Mouse (Mus musculus) neural tube, embryonic 11.5 days (tissue): ENCODE measurements at regions not wholly inside any gene's neighbourhood (a gene's known extent, or its start where the extent isn't known, plus 50 kb on each side); places are given as distances from the start of the nearest gene placed in this dataset.
A peak's percentile ranks its signal among the peaks of the same experiment; 100 is the strongest.

Source experiments
- ATAC-seq: fragments of 200-750 bp; cut with Nextera tagmentation; 2 replicates; pipeline ENCODE4 v1.8.0; 2017; ENCODE audit warnings: moderate number of reproducible peaks, mild to moderate bottlenecking, moderate TSS enrichment, moderate library complexity; ENCODE audit not compliant: insufficient read depth, low FRiP score, low TSS enrichment
- DNase-seq: peaks from one replicate; pipeline ENCODE4 v3.0.0-alpha.2; 2015; ENCODE audit warnings: low spot score
- H3K27ac ChIP-seq: fragments of 300-500 bp; sonication (generic); 2 replicates; pipeline ENCODE4 v1.5.1; 2014; ENCODE audit warnings: low read depth, mild to moderate bottlenecking, low read length
- H3K27me3 ChIP-seq: fragments of 300-500 bp; sonication (generic); 2 replicates; pipeline ENCODE4 v1.6.1; 2014; ENCODE audit warnings: mild to moderate bottlenecking, low read length, mixed read lengths; ENCODE audit not compliant: control insufficient read depth, insufficient read depth
- H3K36me3 ChIP-seq: fragments of 300-500 bp; sonication (generic); 2 replicates; pipeline ENCODE4 v1.6.1; 2014; ENCODE audit warnings: mild to moderate bottlenecking, low read length, moderate library complexity, mixed read lengths; ENCODE audit not compliant: control insufficient read depth, insufficient read depth
- H3K4me1 ChIP-seq: fragments of 300-500 bp; sonication (generic); 2 replicates; pipeline ENCODE4 v1.6.1; 2014; ENCODE audit warnings: low read length, mixed read lengths; ENCODE audit not compliant: control insufficient read depth, insufficient read depth
- H3K4me2 ChIP-seq: fragments of 300-500 bp; sonication (generic); 2 replicates; pipeline ENCODE4 v1.6.1; 2014; ENCODE audit warnings: low read depth, mild to moderate bottlenecking, moderate library complexity
- H3K4me3 ChIP-seq: fragments of 300-500 bp; sonication (generic); 2 replicates; pipeline ENCODE4 v1.5.1; 2014; ENCODE audit warnings: low read depth, low read length
- H3K9ac ChIP-seq: fragments of 300-500 bp; sonication (generic); 2 replicates; pipeline ENCODE4 v1.6.1; 2014; ENCODE audit warnings: mild to moderate bottlenecking, low read length
- H3K9me3 ChIP-seq: fragments of 300-500 bp; sonication (generic); 2 replicates; pipeline ENCODE4 v1.6.1; 2016; ENCODE audit warnings: low read length; ENCODE audit not compliant: control insufficient read depth
- WGBS: fragments of 180-500 bp; shearing (Covaris S2); extraction: QIAGEN DNeasy Blood & Tissue Kit; methylation state at CpG from one replicate; pipeline ENCODE4 v1.1.7; 2014; 5-methylcytosine and 5-hydroxymethylcytosine counted together

DNA sequence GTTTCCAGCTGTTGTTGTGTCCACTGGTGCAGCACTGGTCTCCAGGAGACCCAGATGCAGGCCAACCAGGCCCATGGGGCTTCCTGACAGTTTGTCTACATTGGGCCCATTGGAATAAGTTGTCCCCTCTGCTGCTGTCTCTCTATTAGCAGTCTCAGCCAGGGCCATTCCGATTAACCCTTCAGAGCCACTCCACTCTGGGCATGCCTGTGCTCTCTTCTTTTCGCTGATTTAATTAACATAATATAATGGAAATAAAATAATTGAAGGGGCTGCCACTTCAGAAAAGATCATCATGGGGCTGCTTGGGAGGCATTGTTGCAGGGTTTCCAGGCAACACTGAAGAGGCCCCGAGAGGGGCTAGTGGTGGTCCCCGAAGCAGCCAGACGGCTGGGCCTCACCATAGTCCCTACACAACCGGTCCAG, 231.5 kb downstream of the Mycn start:
- H3K27ac ChIP-seq: no peak overlapping the region
- ATAC-seq (peak; percentile 65; the same call in 1 of the 2 replicates), DNase-seq (peak; percentile 44)
- no peak overlapping the region for H3K4me2 ChIP-seq
- no peak overlapping the region for H3K9ac ChIP-seq
- H3K4me3 ChIP-seq: no peak overlapping the region
- H3K9me3 ChIP-seq: no peaks in the 10 kb centered on the region
- no peaks in the 10 kb centered on the region for H3K27me3 ChIP-seq
- H3K4me1 ChIP-seq: peaks cover 7% of the 10 kb centered on the region
- 43% methylated on average over 6 of the region's 6 CpGs for WGBS
- no peaks in the 10 kb centered on the region for H3K36me3 ChIP-seq

DNA sequence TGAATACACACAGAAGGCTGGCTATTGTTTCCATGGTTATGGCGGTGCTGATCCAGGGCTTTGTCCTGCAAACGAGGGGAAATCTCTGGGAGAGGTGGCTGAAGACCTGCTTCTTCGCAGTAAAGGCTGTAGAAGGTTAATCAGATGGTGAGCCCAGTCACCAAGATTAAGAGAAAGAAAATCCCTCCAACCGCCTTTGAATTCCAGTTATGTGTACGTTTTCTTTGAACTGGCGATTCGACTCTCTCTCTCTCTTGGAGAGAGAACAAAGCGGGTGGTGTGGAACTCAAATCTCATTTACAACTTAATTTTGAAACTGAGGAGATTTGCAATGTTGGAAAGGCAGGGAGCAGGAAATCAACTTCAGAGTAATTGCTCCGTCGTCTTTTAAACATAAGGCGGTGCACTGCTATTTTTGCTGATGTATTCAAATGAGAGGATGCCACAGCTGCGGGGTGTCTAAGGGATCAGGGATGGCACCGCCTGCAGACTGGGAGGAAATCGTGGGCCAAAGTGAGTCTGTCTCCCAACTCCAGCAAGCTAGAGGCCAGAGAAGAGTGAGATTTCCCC, 232.7 kb downstream of the Mycn start:
- Histone ChIP-seq H3K4me1 (peaks cover 7% of the 10 kb centered on the region), H3K9me3 (no peaks in the 10 kb centered on the region), H3K4me3 (no peak overlapping the region), H3K36me3 (no peaks in the 10 kb centered on the region), H3K9ac (peak overlapping the region; percentile 11; the same call in 1 of the 2 replicates), H3K27me3 (no peaks in the 10 kb centered on the region), H3K27ac (peak overlapping the region; percentile 14; the same call in 1 of the 2 replicates), H3K4me2 (no peak overlapping the region)
- ATAC-seq (no peak), DNase-seq (peak; percentile 38)
- WGBS: 24% methylated on average over 14 of the region's 14 CpGs

DNA sequence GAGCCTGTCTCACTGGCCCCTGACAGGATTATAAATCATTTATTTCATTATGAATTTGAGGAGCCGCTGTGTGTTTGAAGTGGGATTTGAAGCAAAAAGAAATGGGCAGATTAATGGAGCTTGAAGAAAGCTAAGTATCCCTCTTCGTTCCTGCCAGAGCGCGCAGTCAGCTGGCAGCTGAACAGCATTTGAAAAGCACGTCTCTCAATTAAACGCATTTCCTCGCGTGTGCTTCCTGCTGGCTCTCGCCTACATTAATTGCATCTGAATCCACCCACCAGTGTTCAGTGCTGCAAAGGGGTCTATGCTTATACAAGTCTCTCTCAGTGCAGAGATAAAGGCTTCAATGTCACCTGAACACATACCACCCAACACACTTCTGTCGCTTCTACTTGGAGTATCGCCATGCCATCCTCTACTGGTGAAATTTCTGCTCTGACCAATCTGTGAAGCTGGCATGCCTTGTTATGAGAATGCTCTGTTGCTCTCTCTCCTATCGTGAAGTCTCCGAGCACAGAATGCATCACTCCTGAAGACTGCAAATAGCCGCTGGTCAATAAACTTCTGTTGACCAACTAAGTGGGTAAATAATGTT, 235.3 kb downstream of the Mycn start:
- 91% methylated on average over 14 of the region's 14 CpGs for WGBS
- ATAC-seq: no peak
- H3K9ac ChIP-seq: no peak overlapping the region
- peaks cover 7% of the 10 kb centered on the region for H3K4me1 ChIP-seq
- H3K4me2 ChIP-seq: no peak overlapping the region
- DNase-seq: no peak
- H3K4me3 ChIP-seq: no peak overlapping the region
- no peaks in the 10 kb centered on the region for H3K36me3 ChIP-seq
- no peaks in the 10 kb centered on the region for H3K27me3 ChIP-seq
- no peaks in the 10 kb centered on the region for H3K9me3 ChIP-seq
- no peak overlapping the region for H3K27ac ChIP-seq

DNA sequence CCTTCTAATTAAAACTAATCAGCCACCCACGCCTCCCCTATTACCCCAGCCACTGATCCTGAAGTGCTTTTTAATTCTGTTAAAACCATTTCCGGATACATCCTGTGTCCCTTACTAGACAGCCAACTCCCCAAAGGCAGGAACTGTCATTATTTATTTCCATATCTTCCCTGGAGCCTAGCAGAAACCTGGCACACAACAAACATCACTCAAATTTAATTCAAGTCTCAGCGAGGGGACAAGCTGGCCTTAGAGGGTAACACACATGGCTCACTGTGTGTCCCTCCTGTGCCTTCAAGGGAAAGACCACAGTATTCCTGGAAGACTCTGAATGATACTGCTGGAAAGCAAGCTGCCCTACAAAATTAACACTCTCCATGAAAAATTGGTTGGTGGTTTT, 240.0 kb downstream of the Mycn start:
- no peaks in the 10 kb centered on the region for H3K27me3 ChIP-seq

DNA sequence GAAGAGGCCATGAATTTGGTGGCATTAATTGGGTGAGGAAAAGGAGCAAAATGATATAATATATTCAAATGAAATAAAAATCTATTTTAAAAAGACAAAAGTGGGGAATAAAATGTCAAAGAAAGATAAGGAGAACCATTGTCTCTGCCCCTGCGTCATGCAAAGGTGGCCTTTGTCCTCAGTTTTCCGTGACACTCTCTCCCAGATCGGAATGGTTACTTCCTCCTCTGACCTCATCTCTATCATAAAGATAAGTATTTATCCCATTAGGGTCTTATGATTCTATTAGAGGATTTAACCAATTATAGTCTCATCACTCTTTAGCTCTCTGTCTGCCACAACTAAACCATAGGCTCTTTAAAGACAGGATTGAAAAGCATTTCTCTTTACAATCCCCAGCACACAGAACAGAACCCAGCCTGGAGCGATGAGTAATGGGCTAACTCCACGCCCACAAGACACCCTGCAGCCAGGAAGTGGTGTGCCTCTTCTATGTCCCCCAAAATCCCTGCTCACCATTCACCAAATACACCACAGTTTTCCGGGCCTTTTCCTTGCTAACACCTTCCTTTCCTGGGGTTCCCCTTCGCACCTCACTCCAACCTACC, 240.6 kb downstream of the Mycn start:
- ATAC-seq (no peak), DNase-seq (no peak)
- Histone ChIP-seq H3K9ac (no peak overlapping the region), H3K36me3 (no peaks in the 10 kb centered on the region), H3K9me3 (no peaks in the 10 kb centered on the region), H3K4me3 (no peak overlapping the region), H3K27ac (no peak overlapping the region), H3K4me1 (no peaks in the 10 kb centered on the region), H3K27me3 (no peaks in the 10 kb centered on the region), H3K4me2 (no peak overlapping the region)
- WGBS: 87% methylated on average over 7 of the region's 7 CpGs

More for the DNA sequence above, 240.0 kb downstream of the Mycn start:
- Histone ChIP-seq H3K27ac (no peak overlapping the region), H3K4me2 (no peak overlapping the region), H3K36me3 (no peaks in the 10 kb centered on the region), H3K4me1 (no peaks in the 10 kb centered on the region), H3K9me3 (no peaks in the 10 kb centered on the region), H3K4me3 (no peak overlapping the region), H3K9ac (no peak overlapping the region)
- DNase-seq (no peak), ATAC-seq (no peak)
- WGBS: 67% methylated on average over 3 of the region's 3 CpGs

DNA sequence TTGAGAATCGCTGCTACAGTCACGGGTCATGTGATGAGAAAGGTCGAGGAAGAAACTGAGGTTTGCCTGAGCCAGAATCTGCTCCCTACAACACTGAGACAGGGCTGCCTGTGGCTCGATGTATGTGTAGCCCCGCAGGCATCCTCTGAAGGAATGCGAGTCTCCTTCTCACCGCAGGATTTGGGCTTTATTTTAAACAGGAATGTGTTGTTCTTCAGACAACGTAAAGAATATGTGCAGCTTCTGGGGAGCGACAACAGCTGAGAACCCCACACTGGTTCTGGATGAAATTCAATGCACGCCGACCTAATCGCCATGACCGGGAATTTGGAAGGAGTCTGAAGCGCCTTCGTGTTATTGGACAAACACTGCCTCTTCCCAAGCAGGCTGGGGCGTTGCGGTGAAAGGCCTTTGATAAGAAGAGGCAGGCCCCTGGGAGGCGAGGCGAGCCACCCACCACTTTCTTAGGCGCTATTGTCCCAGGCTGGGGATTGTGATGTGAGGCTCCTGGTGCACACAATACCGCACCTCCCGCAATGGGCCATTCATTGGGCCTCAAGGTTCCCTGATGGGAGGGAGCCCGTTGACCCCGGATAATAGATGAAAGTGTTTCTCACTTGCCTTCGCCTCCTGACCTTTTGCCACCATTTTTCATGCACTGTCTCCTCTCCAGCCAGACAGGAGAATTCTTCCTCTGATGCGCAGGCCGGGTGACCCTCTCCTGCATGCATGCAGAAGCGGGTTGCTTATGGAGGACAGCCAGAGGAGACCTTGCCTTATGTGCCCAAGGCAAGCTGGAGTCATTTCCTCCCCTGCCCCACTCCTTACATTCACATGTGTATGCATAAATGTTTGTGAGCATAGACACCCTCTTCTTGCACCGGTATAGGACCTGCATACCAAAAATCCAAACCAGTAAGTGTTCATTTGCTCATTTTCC, 247.6 kb downstream of the Mycn start:
- Histone ChIP-seq H3K27ac (0 out of 2 replicates have a peak overlapping the region, but pooled peaks have one; percentile 40), H3K9ac (no peak overlapping the region), H3K9me3 (no peaks in the 10 kb centered on the region), H3K36me3 (no peaks in the 10 kb centered on the region), H3K27me3 (no peaks in the 10 kb centered on the region), H3K4me2 (peak overlapping the region; percentile 2; the same call in 1 of the 2 replicates), H3K4me3 (no peak overlapping the region), H3K4me1 (peaks cover 11% of the 10 kb centered on the region)
- peak; percentile 81 for DNase-seq
- ATAC-seq: peak; percentile 88
- 4% methylated on average over 29 of the region's 29 CpGs for WGBS

DNA sequence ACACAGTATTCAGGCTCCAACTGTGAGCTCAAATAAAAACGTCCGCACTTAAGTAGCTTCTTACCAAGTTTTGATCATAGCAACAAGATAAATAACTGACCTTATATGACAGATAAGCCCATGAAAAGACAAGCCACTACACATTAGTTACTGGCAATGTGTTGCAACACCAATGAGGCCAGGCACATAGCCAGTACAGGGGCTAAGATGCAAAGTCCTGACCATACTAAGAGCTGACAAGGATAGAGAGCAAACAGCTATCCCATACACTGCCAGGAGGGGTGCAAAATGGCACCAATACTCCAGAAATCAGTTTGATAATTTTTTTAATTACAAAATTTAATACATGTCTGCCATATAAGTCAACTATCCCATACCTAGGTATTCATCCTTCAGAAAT, 254.3 kb downstream of the Mycn start:
- H3K4me1 ChIP-seq: peaks cover 16% of the 10 kb centered on the region
- no peak overlapping the region for H3K4me3 ChIP-seq
- no peak overlapping the region for H3K4me2 ChIP-seq
- H3K27me3 ChIP-seq: no peaks in the 10 kb centered on the region
- DNase-seq (no peak), ATAC-seq (no peak)
- H3K9me3 ChIP-seq: no peaks in the 10 kb centered on the region
- no peaks in the 10 kb centered on the region for H3K36me3 ChIP-seq
- no peak overlapping the region for H3K9ac ChIP-seq
- WGBS: 92% methylated on average over 2 of the region's 2 CpGs
- H3K27ac ChIP-seq: no peak overlapping the region

DNA sequence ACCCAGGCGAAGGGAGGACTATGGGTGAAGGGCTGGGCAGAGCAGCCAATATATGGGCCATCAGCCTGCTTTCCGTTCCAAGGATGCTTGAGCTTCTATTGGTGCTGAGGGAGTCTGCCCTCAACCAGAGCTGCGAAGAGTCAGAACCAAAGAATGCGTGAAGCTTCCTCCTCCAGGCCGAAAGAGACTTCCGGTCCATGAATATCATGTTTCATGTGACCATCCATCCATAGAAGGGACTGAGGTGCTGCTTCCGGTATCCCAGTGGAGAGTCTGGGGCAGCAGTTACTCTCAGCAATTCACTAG, 256.5 kb downstream of the Mycn start:
- 59% methylated on average over 7 of the region's 7 CpGs for WGBS
- Histone ChIP-seq H3K4me2 (no peak overlapping the region), H3K4me3 (no peak overlapping the region), H3K27ac (no peak overlapping the region), H3K27me3 (no peaks in the 10 kb centered on the region), H3K9ac (no peak overlapping the region), H3K36me3 (no peaks in the 10 kb centered on the region), H3K4me1 (peaks cover 29% of the 10 kb centered on the region), H3K9me3 (no peaks in the 10 kb centered on the region)
- DNase-seq (no peak), ATAC-seq (no peak)
